Mouse (Mus musculus) adrenal gland, postnatal 0 days (tissue): Measurements from ENCODE around the gene Olfr742. TPM values are rescaled to one million over a fixed set of nuclear protein-coding genes. Genes with fewer than 3 reads are reported as not detected.

Experiments
- polyA plus RNA-seq: library from polyadenylated mRNA; unstranded; fragments of >200 nt; fragmentation: Nextera tagmentation; extraction: Ambion mirVana; gene quantifications from 2 replicates; pipeline ENCODE4 v1.2.1, GENCODE M21; 2015

Gene Olfr742
- not detected in 2 replicates for polyA plus RNA-seq

GRCm38 (mm10) chr14:50503300-50503699 is at the start of gene Olfr742:
Gene Olfr742, plus strand, starts transcription at chr14:50503600.

GRCm38 (mm10) chr14:50472438-50472837 is 31.0 kb upstream of the Olfr742 start, which contains the start of gene Olfr741:
Gene Olfr741, plus strand, starts transcription at chr14:50472738.

GRCm38 (mm10) chr14:50521539-50521938 is 18.1 kb downstream of the Olfr742 start, which contains the start of gene Olfr743:
Gene Olfr743, plus strand, starts transcription at chr14:50521839.

Other genes with a start within 250 kb of the Olfr742 start
- gene Olfr732, start 219.4 kb upstream of the Olfr742 start, polyA plus RNA-seq, result not detected in 2 replicates
- not detected in 2 replicates for gene Olfr733, start 202.1 kb upstream of the Olfr742 start, polyA plus RNA-seq
- not detected in 2 replicates for gene Olfr734, start 176.8 kb upstream of the Olfr742 start, polyA plus RNA-seq
- gene Olfr735, start 154.7 kb upstream of the Olfr742 start, polyA plus RNA-seq, result not detected in 2 replicates
- gene Tlr11, start 145.7 kb upstream of the Olfr742 start, polyA plus RNA-seq, result not detected in 2 replicates
- gene Olfr736, start 122.4 kb upstream of the Olfr742 start, polyA plus RNA-seq, result not detected in 2 replicates
- gene Olfr738, start 96.0 kb upstream of the Olfr742 start, polyA plus RNA-seq, result not detected in 2 replicates
- gene Olfr739, start 85.0 kb upstream of the Olfr742 start, polyA plus RNA-seq, result not detected in 2 replicates
- gene Olfr740, start 58.1 kb upstream of the Olfr742 start, polyA plus RNA-seq, result not detected in 2 replicates
- gene Olfr741, start 30.9 kb upstream of the Olfr742 start, polyA plus RNA-seq, result not detected in 2 replicates
- gene Olfr743, start 18.2 kb downstream of the Olfr742 start, polyA plus RNA-seq, result not detected in 2 replicates
- gene Olfr744, start 111.3 kb downstream of the Olfr742 start, polyA plus RNA-seq, result not detected in 2 replicates
- not detected in 2 replicates for gene Olfr745, start 135.8 kb downstream of the Olfr742 start, polyA plus RNA-seq
- not detected in 2 replicates for gene Olfr746, start 143.5 kb downstream of the Olfr742 start, polyA plus RNA-seq
- not detected in 2 replicates for gene Olfr747, start 189.6 kb downstream of the Olfr742 start, polyA plus RNA-seq
- not detected in 2 replicates for gene Olfr748, start 203.8 kb downstream of the Olfr742 start, polyA plus RNA-seq
- gene Olfr749, start 241.5 kb downstream of the Olfr742 start, polyA plus RNA-seq, result not detected in 2 replicates